Mouse (Mus musculus) Patski (cell line): ENCODE results near the gene 3110082J24Rik. TPM values are rescaled to one million over a fixed set of nuclear protein-coding genes. Genes with fewer than 3 reads are reported as not detected.

Source experiments
- ATAC-seq: fragments of 100-300 bp; one replicate; pipeline ENCODE4 v1.8.0; 2021
- CTCF ChIA-PET: fragments of 350-600 bp; sonication (Branson Sonifier 250); formaldehyde crosslinking; loops from one replicate; lab custom pipeline; 2022; ENCODE audit warnings: inconsistent platforms; lab: Charles Lee
- POLR2A ChIA-PET: fragments of 350-600 bp; sonication (Branson Sonifier 250); formaldehyde crosslinking; loops from one replicate; lab custom pipeline; 2022; ENCODE audit warnings: antibody characterized with exemption, inconsistent platforms; lab: Charles Lee
- DNase-seq: peaks from one replicate; pipeline ENCODE4 v3.0.0-alpha.2; 2011; ENCODE audit warnings: low read depth, low spot score
- H3K27me3 ChIP-seq: fragments of 371-371 bp; one replicate; pipeline ENCODE4 v1.5.1; 2021
- CTCF ChIP-seq: fragments of 100-300 bp; IDR thresholded peaks from one replicate; pipeline ENCODE4 v1.5.1; 2021
- in situ Hi-C: fragments of 300-500 bp; cut with MboI; formaldehyde crosslinking; loops from 3 replicates; pipeline ENCODE4 v1.11.1; 2018; ENCODE audit warnings: low pct_unique_long_range_greater_than_20kb, mixed read lengths
- polyA plus RNA-seq: library from polyadenylated mRNA; unstranded; gene quantifications from one replicate; pipeline ENCODE4 v1.2.3, GENCODE M21; 2021

3110082J24Rik gene
- polyA plus RNA-seq, 1 experiment from 2014 or later, result not detected

DNA sequence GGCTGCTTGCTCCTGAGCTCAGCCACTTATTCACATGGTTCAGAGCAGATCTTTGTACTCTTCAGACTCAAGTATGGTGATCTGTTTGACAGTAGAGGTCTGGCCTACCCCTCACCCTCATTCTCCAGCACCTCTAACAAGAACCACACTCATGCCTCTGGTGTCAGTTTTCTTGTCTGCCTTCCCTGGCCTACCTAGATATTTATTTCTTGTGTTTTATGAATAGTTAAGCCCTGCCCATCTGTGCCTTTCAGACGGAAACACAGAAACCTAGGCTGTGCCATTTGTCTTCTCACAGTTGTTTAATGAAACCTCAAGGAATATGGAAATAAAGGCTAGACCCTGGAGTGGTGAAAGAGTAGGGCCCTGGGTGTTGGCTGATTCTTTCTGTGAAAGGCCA, 12.1 kb upstream of the 3110082J24Rik start:
- in situ Hi-C loops, result loop anchor here (10.0 kb wide), 1 partner anchor 293 kb away; no protein-coding TSS in a partner anchor
- no peaks in the 10 kb centered on the region for H3K27me3 ChIP-seq
- POLR2A ChIA-PET, result no interaction called here
- CTCF ChIA-PET, result no interaction called here
- ATAC-seq, result no peak
- TF ChIP-seq CTCF, result no peak
- no peak for DNase-seq

DNA sequence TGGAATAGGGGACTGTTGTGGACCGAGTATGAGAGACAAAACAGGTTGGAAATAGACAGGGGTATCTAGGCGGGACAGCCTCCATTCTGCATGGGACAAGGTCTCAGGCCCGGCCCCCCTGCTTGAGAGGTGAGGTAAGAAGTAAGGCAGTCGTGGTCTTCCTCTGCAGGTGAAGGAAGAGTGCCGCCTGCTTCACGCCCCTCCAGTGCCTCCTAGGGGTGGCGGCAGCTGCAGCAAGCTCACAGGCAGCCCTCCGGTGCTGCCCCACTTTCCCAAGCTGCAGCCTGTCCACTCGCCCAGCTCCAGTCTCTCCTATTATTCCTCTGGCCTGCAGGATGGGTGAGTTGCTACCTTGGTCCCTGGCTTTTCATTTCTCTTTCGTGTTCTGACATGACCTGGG, 9.8 kb upstream of the 3110082J24Rik start:
- POLR2A ChIA-PET, result no interaction called here
- no peaks in the 10 kb centered on the region for H3K27me3 ChIP-seq
- DNase-seq, result no peak
- no peak for TF ChIP-seq CTCF
- CTCF ChIA-PET, result no interaction called here
- no peak for ATAC-seq
- in situ Hi-C loops, result loop anchor here (10.0 kb wide), 1 partner anchor 291 kb away; no protein-coding TSS in a partner anchor

DNA sequence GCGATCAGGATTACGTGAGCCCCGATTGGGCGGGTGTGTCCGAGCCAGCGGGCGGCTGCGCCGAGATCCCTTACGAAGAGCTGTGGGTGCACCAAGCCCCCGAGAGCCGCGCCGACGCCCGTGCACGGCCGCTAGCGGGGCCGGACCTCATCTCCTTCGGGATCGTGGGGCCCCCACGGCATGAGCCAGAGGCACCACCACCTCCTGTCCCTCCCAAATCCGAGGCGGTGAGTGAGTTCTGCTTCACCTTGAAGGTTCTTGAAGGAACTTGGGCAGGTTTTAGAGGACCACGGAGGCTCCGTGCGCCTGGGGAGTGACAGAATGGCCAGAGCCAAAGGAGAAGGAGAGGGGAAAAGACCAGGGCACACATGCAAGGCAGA, 8.9 kb upstream of the 3110082J24Rik start:
- in situ Hi-C loops, result loop anchor here (10.0 kb wide), 1 partner anchor 290 kb away; no protein-coding TSS in a partner anchor
- DNase-seq (no peak), ATAC-seq (peak; percentile 8)
- ChIA-PET CTCF (interaction anchor here (0.6 to 2.2 kb wide), 5 partner anchors 17 to 296 kb away, joined by 3 to 18 read pairs (median 3); no protein-coding TSS in a partner anchor), POLR2A (interaction anchor here (0.6 kb wide), 1 partner anchor 673 kb away, joined by 7 read pairs; no protein-coding TSS in a partner anchor)
- no peak for TF ChIP-seq CTCF
- no peaks in the 10 kb centered on the region for H3K27me3 ChIP-seq

DNA sequence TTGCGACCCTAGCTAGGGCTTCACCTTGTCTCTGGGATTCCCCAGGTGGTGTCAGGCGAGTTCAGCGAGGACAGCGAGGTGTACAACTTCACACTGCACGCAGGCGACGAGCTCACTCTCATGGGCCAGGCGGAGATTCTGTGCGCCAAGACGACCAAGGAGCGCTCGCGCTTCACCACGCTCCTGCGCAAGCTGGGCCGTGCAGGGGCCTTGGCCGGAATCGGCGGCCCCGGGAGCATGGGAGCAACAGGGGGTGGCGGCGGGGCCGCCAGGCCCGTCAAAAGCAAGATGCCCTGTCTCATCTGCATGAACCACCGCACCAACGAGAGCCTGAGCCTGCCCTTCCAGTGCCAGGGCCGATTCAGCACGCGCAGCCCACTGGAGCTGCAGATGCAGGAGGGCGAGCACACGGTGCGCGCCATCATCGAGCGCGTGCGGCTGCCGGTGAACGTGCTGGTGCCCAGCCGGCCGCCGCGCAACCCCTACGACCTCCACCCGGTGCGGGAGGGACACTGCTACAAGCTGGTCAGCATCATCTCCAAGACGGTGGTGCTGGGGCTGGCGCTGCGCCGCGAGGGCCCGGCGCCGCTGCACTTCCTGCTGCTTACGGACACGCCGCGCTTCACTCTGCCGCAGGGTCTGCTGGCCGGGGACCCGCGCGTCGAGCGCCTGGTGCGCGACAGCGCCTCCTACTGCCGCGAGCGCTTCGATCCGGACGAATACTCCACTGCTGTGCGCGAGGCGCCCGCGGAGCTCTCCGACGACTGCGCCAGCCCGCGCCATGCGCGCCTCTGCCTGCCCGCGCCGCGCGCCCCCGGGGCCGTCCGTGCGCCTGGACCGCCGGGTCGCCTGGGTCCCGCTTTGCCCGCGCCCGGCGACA, 8.2 kb upstream of the 3110082J24Rik start:
- TF ChIP-seq CTCF, result no peak
- peak; percentile 22 for DNase-seq
- POLR2A ChIA-PET, result no interaction called here
- H3K27me3 ChIP-seq, result no peaks in the 10 kb centered on the region
- CTCF ChIA-PET, result interaction anchor here (0.6 to 2.2 kb wide), 6 partner anchors 8 to 296 kb away, joined by 3 to 18 read pairs (median 3); no protein-coding TSS in a partner anchor
- peak; percentile 60 for ATAC-seq
- in situ Hi-C loops, result loop anchor here (10.0 kb wide), 1 partner anchor 289 kb away; no protein-coding TSS in a partner anchor

DNA sequence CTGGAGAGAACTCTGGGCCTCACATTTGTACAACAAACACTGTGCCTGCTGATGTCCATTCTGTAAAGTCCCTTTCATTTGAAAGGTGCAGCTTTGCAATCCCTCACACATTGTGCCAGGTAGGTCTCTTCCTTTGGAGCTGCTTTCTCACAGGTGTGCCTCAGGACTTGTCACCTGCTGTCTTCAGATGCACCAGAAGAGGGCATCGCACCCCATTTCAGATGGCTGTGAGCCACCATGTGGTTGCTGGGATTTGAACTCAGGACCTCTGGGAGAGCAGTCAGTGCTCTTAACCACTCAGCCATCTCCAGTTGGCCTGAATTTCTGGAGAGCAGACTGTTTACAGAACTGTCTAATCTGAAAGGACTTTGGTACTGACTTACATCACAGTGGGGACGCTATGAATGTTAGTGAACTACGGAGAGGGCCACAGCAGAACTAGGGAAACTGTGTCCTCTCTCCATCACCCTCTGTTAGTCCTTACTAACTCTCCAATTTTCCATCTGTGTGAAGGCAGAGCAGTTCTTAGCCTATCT, 6.7 kb upstream of the 3110082J24Rik start:
- H3K27me3 ChIP-seq, result no peaks in the 10 kb centered on the region
- ATAC-seq (no peak), DNase-seq (no peak)
- in situ Hi-C loops, result loop anchor here (10.0 kb wide), 1 partner anchor 288 kb away; no protein-coding TSS in a partner anchor
- no peak for TF ChIP-seq CTCF
- CTCF ChIA-PET, result interaction anchor here (0.6 to 2.2 kb wide), 3 partner anchors 10 to 287 kb away, joined by 3 to 18 read pairs (median 3); no protein-coding TSS in a partner anchor
- POLR2A ChIA-PET, result no interaction called here

DNA sequence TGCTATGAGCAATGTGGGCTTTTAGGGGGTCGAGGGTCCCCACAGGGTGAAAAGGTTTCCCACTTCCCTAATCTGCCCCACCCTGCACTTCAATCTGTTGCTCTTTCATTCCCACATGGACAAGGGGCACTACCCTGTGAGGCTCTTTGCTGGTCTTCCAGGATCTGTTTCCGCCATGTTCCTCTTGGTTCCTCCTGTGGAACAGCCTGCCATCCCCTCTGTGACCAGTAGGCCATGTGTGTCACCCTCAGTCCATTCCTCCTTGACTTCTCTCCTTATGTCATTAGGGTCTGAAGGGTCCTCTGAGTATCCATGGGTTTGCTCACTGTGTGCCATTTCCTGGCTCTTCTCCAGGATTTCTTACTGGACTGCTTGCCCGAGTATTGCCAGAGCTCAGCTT, 5.9 kb upstream of the 3110082J24Rik start:
- DNase-seq (no peak), ATAC-seq (no peak)
- ChIA-PET POLR2A (no interaction called here), CTCF (no interaction called here)
- no peaks in the 10 kb centered on the region for H3K27me3 ChIP-seq
- in situ Hi-C loops, result loop anchor here (10.0 kb wide), 1 partner anchor 287 kb away; no protein-coding TSS in a partner anchor
- no peak for TF ChIP-seq CTCF

DNA sequence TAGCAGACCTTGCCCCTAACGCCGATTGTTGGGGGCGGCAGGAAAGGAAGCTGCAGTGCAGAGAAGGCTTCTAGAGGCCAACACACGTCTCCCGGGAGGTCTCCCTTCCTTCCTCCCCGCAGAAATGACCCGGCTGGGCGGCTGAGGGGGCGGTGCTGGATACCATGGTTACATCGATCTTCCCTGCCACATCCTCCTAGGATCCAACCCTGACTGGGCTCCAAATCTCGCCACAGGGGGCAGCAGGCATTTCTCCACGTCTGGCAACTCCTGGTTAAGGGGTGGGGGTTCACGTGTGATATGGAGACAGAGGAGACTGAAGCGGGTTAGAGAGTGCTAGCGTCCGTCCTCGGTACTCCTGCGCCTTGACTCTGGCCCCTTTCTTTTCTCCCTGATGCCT, 5.2 kb upstream of the 3110082J24Rik start:
- ATAC-seq (no peak), DNase-seq (no peak)
- in situ Hi-C loops, result loop anchor here (10.0 kb wide), 1 partner anchor 286 kb away; no protein-coding TSS in a partner anchor
- ChIA-PET POLR2A (no interaction called here), CTCF (no interaction called here)
- no peak for TF ChIP-seq CTCF
- no peaks in the 10 kb centered on the region for H3K27me3 ChIP-seq

DNA sequence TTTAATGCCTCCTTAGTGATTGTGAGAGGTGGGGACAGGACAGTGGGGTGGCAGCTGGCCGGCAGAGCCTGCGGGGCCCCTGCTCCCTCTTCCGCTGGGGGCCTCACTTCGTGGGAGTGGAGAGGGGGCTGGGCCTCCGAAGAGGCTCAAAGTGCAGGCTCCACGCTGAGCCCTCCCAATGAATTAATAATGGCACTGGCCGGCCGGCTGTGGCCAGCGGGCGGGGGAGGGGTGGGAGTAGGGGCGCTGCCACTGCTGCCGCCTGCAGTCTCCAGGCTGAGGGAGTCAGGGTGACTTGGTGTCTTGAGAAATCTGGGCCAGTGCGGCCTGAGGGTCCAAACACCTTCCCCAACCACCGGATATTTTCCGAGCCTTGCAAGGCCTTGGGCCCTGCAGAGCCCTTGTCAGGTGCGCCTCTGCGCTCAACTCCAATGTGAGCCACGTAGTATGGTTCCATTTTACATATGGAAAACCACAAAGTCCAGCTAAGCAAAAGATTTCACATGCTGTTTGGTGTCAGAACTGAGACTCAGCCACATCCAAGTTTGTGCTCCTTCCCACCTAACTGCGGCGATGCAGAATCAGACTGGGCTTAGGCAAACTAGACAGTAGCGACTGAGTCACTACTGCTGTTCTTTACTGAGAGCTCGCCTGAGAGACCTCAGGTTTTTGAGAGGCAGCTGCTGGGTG, 4.6 kb upstream of the 3110082J24Rik start:
- in situ Hi-C loops, result loop anchor here (10.0 kb wide), 1 partner anchor 286 kb away; no protein-coding TSS in a partner anchor
- no peak for TF ChIP-seq CTCF

DNA sequence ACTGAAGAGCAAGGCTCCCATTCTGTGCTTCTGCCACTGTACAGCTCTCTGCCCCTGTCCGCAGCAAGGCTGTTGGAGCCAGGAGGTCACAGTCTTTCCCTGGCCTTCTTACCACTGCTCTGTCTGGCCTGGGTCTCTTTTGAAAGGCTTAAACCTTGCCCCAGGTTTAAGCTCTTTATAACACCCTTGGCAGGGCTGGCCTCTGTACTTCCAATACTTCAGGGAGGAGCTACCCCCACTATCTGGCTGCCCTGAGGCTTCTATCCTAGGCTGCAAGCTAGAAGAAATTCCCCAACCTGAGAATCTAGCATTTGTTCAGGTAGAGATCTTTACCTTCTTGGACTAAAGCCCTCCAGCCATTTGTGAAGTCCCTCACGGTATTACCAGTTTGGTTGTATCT, 4.0 kb upstream of the 3110082J24Rik start:
- no peak for ATAC-seq
- ChIA-PET CTCF (no interaction called here), POLR2A (no interaction called here)
- no peak for TF ChIP-seq CTCF
- in situ Hi-C loops, result loop anchor here (10.0 kb wide), 1 partner anchor 285 kb away; no protein-coding TSS in a partner anchor
- peaks cover 5% of the 10 kb centered on the region for H3K27me3 ChIP-seq
- DNase-seq, result no peak

More for the DNA sequence above, 4.6 kb upstream of the 3110082J24Rik start:
- ATAC-seq (no peak), DNase-seq (no peak)
- ChIA-PET CTCF (no interaction called here), POLR2A (no interaction called here)
- H3K27me3 ChIP-seq, result peaks cover 2% of the 10 kb centered on the region

DNA sequence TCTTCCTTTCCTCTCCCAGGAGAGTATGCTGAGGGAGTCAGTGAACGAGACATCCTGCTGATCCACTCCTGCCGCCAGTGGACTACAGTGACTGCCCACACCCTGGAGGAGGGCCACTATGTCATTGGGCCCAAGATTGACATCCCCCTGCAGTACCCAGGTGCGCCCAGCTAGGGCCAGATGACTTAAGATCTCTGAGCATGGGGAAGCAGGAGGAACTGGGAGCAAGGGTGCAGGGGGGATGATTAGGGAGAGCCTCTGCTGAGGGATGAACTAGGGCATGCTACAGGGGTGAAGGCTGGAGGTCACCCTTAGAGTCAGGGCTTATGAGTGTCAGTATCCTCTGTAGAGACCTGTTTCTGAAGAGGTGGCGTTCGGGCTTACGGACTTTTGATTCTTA, 2.3 kb upstream of the 3110082J24Rik start:
- in situ Hi-C loops, result no loop called here
- H3K27me3 ChIP-seq, result peaks cover 13% of the 10 kb centered on the region
- no peak for TF ChIP-seq CTCF
- POLR2A ChIA-PET, result no interaction called here
- ATAC-seq (no peak), DNase-seq (no peak)
- CTCF ChIA-PET, result interaction anchor here (2.2 kb wide), 1 partner anchor 17 kb away, joined by 7 read pairs; no protein-coding TSS in a partner anchor
